Mouse (Mus musculus): ENCODE results near the gene Gm14418.
A peak's percentile ranks its signal among the peaks of the same experiment; 100 is the strongest.

Gm14418 gene

DNA sequence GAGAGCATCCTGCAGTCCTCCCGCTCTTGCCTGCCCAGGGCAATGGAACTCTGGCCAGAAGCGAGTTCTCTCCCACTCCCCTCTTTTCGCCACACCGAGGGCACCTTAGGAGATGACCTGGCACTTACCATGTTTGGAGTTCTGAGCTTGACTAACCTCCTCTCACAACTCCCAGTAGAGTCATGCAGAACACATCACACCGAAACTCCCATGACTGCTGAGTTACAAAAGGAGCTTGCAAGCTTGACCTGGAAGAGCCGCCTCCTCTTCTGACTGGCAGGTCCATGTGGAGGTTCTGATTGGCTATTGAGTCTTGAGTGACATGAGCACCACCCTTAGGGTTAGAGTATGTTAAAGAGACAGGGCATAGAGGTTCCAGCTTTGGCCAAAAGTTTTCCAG lies at the start of gene Gm14418:
Gene Gm14418 (minus strand): TSS at position 225 of the 400 bp plus-strand sequence.
- peak in 1 of 2 experiments; percentile 9 for DNase-seq
